Comparison of ENCODE assay signal across 18 mouse cellular contexts in genomic region chr7:30326427-30326826, GRCm38 (mm10). TPM values are rescaled to one million over a fixed set of nuclear protein-coding genes. Genes with fewer than 3 reads are reported as not detected.
DNase-seq lines count a peak whose midpoint lies in the region; ATAC-seq and TF ChIP-seq lines count a peak whose summit lies in the region.
"Had no signal": no experiment of that assay in that cellular context is flagged by ENCODE, and none has a peak within 500 bp of the region (broad histone marks: within the 10 kb centered on the region; RNA-seq: fewer than 3 reads in every experiment).

No protein-coding gene starts in this region.

- H3K36me3 ChIP-seq in midbrain, embryonic 11.5 days (ENCODE audit: control insufficient read depth, insufficient read depth, low read length), result no peaks in the 10 kb centered on the region
- no peaks in the 10 kb centered on the region for H3K36me3 ChIP-seq in midbrain, embryonic 16.5 days (ENCODE audit: control insufficient read depth, insufficient read depth, low read length)
- H3K36me3 ChIP-seq: G1E had no signal

- H3K27ac ChIP-seq in cerebellum, adult 2 months (ENCODE audit: insufficient read depth, low read length), result peak overlapping the region; percentile 39
- H3K27ac ChIP-seq in midbrain, embryonic 11.5 days (ENCODE audit: low read depth, low read length), result no peak overlapping the region
- no peak overlapping the region for H3K27ac ChIP-seq in midbrain, embryonic 16.5 days (ENCODE audit: low read length)

- H3K4me2 ChIP-seq in midbrain, embryonic 11.5 days, result no peak overlapping the region
- H3K4me2 ChIP-seq in midbrain, embryonic 16.5 days (ENCODE audit: low read length), result no peak overlapping the region

- TF ChIP-seq CTCF in cerebellum, adult 2 months (IDR thresholded peaks at IDR 0.05; ENCODE audit: borderline replicate concordance, insufficient read depth, low read depth, low read length), result no peak

- H3K9ac ChIP-seq in midbrain, embryonic 11.5 days (ENCODE audit: low read length), result no peak overlapping the region
- no peak overlapping the region for H3K9ac ChIP-seq in midbrain, embryonic 16.5 days (ENCODE audit: low read depth, low read length)

- H3K4me1 ChIP-seq in cerebellum, adult 2 months (ENCODE audit: control insufficient read depth, insufficient read depth, low read length), result peaks cover 7% of the 10 kb centered on the region; the same call in 1 of the 2 replicates
- H3K4me1 ChIP-seq in midbrain, embryonic 11.5 days (ENCODE audit: control insufficient read depth, insufficient read depth, low read length), result peaks cover 6% of the 10 kb centered on the region
- peaks cover 7% of the 10 kb centered on the region for H3K4me1 ChIP-seq in midbrain, embryonic 16.5 days (ENCODE audit: control insufficient read depth, insufficient read depth, low read length)

- ATAC-seq in midbrain, embryonic 11.5 days (ENCODE audit: low FRiP score), result no peak
- ATAC-seq in midbrain, embryonic 16.5 days, result no peak
- ATAC-seq: Patski had no signal

- H3K27me3 ChIP-seq in cerebellum, adult 2 months (ENCODE audit: control insufficient read depth, insufficient read depth, low read length), result no peaks in the 10 kb centered on the region
- no peaks in the 10 kb centered on the region for H3K27me3 ChIP-seq in midbrain, embryonic 11.5 days (ENCODE audit: control insufficient read depth, insufficient read depth, low read length)
- no peaks in the 10 kb centered on the region for H3K27me3 ChIP-seq in midbrain, embryonic 16.5 days (ENCODE audit: control insufficient read depth, insufficient read depth, low read depth, low read length)
- H3K27me3 ChIP-seq: Patski had no signal

- H3K9me3 ChIP-seq in midbrain, embryonic 11.5 days (ENCODE audit: control insufficient read depth, low read length), result no peaks in the 10 kb centered on the region
- no peaks in the 10 kb centered on the region; the same call in 1 of the 2 replicates for H3K9me3 ChIP-seq in midbrain, embryonic 16.5 days (replicated peaks; ENCODE audit: control insufficient read depth, low read length, poor library complexity, severe bottlenecking)

- peak; percentile 54 for DNase-seq in cerebellum, adult 11-12 months
- no peak for DNase-seq in cerebellum, adult 8-10 months
- DNase-seq in cerebellum, adult 2 months, result no peak
- no peak for DNase-seq in cerebellum, postnatal 10 days
- peak; percentile 58 for DNase-seq in cerebellum, adult 9-11 months
- no peak for DNase-seq in cerebellum, postnatal 14 days
- peak; percentile 45 for DNase-seq in midbrain, embryonic 11.5 days (ENCODE audit: low spot score, missing footprints)
- DNase-seq: adrenal gland, adult 2 months; adrenal gland, adult 8-10 months; adrenal gland, postnatal 10 days; adrenal gland, postnatal 14 days; adrenal gland, postnatal 25 days; adrenal gland, postnatal 36 days had no signal

- TF ChIP-seq POLR2A in cerebellum, adult 2 months (IDR thresholded peaks at IDR 0.05; ENCODE audit: borderline replicate concordance, insufficient read depth, low read length), result no peak

- H3K4me3 ChIP-seq in cerebellum, adult 2 months (replicated peaks; ENCODE audit: insufficient read depth, low read depth, low read length), result no peak overlapping the region
- no peak overlapping the region for H3K4me3 ChIP-seq in midbrain, embryonic 11.5 days (ENCODE audit: low read depth, low read length)
- no peak overlapping the region for H3K4me3 ChIP-seq in midbrain, embryonic 16.5 days (ENCODE audit: low read depth, low read length)

RNA-seq across cellular contexts. Expression of gene Sdhaf1, which starts 2.7 kb away (rescaled TPM):
- polyA plus RNA-seq in cerebellum, adult 2 months (2012; rRNA removed), result 21.9 and 23.8 TPM in 2 replicates
- 23.1 and 24.5 TPM in 2 replicates for polyA plus RNA-seq in midbrain, embryonic 11.5 days (2014; fragmentation: Nextera tagmentation; extraction: Ambion mirVana)
- 15.2 and 16.9 TPM in 2 replicates for polyA plus RNA-seq in midbrain, embryonic 16.5 days (2015; fragmentation: Nextera tagmentation; extraction: Ambion mirVana)

RNA-seq across cellular contexts. Expression of gene E130208F15Rik, which starts 4.9 kb away (rescaled TPM):
- polyA plus RNA-seq in cerebellum, adult 2 months (2012; rRNA removed), result 0.57 and 0.73 TPM in 2 replicates
- 0.52 TPM in 1 of 2 replicates, not detected in the other for polyA plus RNA-seq in midbrain, embryonic 11.5 days (2014; fragmentation: Nextera tagmentation; extraction: Ambion mirVana)
- polyA plus RNA-seq in midbrain, embryonic 16.5 days (2015; fragmentation: Nextera tagmentation; extraction: Ambion mirVana), result not detected in 2 replicates
- polyA plus RNA-seq: activated CD4-positive, CD25-positive, alpha-beta regulatory T cell, adult 4 months; CD4-positive, CD25-positive, alpha-beta regulatory T cell, adult 4 months had no signal

RNA-seq across cellular contexts. Expression of gene Syne4, which starts 11.8 kb away (rescaled TPM):
- polyA plus RNA-seq in cerebellum, adult 2 months (2012; rRNA removed), result 63.4 and 63.8 TPM in 2 replicates
- 8.2 and 8.4 TPM in 2 replicates for polyA plus RNA-seq in midbrain, embryonic 11.5 days (2014; fragmentation: Nextera tagmentation; extraction: Ambion mirVana)
- polyA plus RNA-seq in midbrain, embryonic 16.5 days (2015; fragmentation: Nextera tagmentation; extraction: Ambion mirVana), result 13.4 and 16.0 TPM in 2 replicates

RNA-seq across cellular contexts. Expression of gene Alkbh6, which starts 17.9 kb away (rescaled TPM):
- 197 and 214 TPM in 2 replicates for polyA plus RNA-seq in cerebellum, adult 2 months (2012; rRNA removed)
- 84.3 and 86.0 TPM in 2 replicates for polyA plus RNA-seq in midbrain, embryonic 11.5 days (2014; fragmentation: Nextera tagmentation; extraction: Ambion mirVana)
- polyA plus RNA-seq in midbrain, embryonic 16.5 days (2015; fragmentation: Nextera tagmentation; extraction: Ambion mirVana), result 120 and 127 TPM in 2 replicates

RNA-seq across cellular contexts. Expression of gene Clip3, which starts 34.9 kb away (rescaled TPM):
- 726 and 810 TPM in 2 replicates for polyA plus RNA-seq in cerebellum, adult 2 months (2012; rRNA removed)
- 66.6 and 92.0 TPM in 2 replicates for polyA plus RNA-seq in midbrain, embryonic 11.5 days (2014; fragmentation: Nextera tagmentation; extraction: Ambion mirVana)
- 100 and 124 TPM in 2 replicates for polyA plus RNA-seq in midbrain, embryonic 16.5 days (2015; fragmentation: Nextera tagmentation; extraction: Ambion mirVana)
- polyA plus RNA-seq: G1E had no signal

Comparison
In these comparisons a context has a peak if more than half of its experiments do, and no peak if none do; other contexts are left out.
1. DNase-seq: peak in cerebellum, adult 11-12 months (single experiment), cerebellum, adult 9-11 months (single experiment) and midbrain, embryonic 11.5 days (single experiment); none in cerebellum, adult 8-10 months (single experiment), cerebellum, adult 2 months (0 of 2), cerebellum, postnatal 10 days (0 of 2) and cerebellum, postnatal 14 days (0 of 2).